11 mouse cellular contexts compared by ENCODE assay signal in genomic region chr10:60389447-60389865, GRCm38 (mm10). TPM values are rescaled to one million over a fixed set of nuclear protein-coding genes. Genes with fewer than 3 reads are reported as not detected.
DNase-seq lines count a peak whose midpoint lies in the region; ATAC-seq and TF ChIP-seq lines count a peak whose summit lies in the region.
"Had no signal": no experiment of that assay in that cellular context is flagged by ENCODE, and none has a peak within 500 bp of the region (broad histone marks: within the 10 kb centered on the region; RNA-seq: fewer than 3 reads in every experiment).

No protein-coding gene starts in this region.

- H3K4me1 ChIP-seq in lung, embryonic 14.5 days (ENCODE audit: insufficient read depth) = no peaks in the 10 kb centered on the region
- no peaks in the 10 kb centered on the region; the same call in 1 of the 2 replicates for H3K4me1 ChIP-seq in forebrain, embryonic 15.5 days

- DNase-seq in gastrocnemius, adult 18-20 months (ENCODE audit: low spot score) = peak; percentile 27
- no peak for DNase-seq in gastrocnemius, postnatal 25 days
- DNase-seq in T-cell, adult 2 months (ENCODE audit: low spot score) = peak; percentile 79
- DNase-seq in lung, embryonic 14.5 days = peak; percentile 47
- peak; percentile 57 for DNase-seq in splenic B cell, adult 2 months (ENCODE audit: low read depth, low spot score)
- DNase-seq in cerebellum, postnatal 14 days = no peak
- no peak for DNase-seq in ovary, postnatal 10 days (ENCODE audit: low spot score)
- DNase-seq: forebrain, postnatal 0 days had no signal

- TF ChIP-seq CTCF in lung, embryonic 14.5 days (IDR thresholded peaks at IDR 0.05; ENCODE audit: low read depth) = no peak

- no peaks in the 10 kb centered on the region for H3K27me3 ChIP-seq in lung, embryonic 14.5 days (ENCODE audit: insufficient read depth, low read length)
- H3K27me3 ChIP-seq in splenic B cell, adult 2 months (ENCODE audit: control insufficient read depth, insufficient read depth, low read length, poor library complexity, severe bottlenecking) = no peaks in the 10 kb centered on the region
- H3K27me3 ChIP-seq in forebrain, embryonic 15.5 days = no peaks in the 10 kb centered on the region
- H3K27me3 ChIP-seq: neural tube, embryonic 12.5 days had no signal

- no peak for ATAC-seq in lung, embryonic 14.5 days (ENCODE audit: insufficient read depth)
- ATAC-seq in forebrain, embryonic 15.5 days (replicated peaks) = no peak
- ATAC-seq: forebrain, postnatal 0 days had no signal

- H3K4me3 ChIP-seq in lung, embryonic 14.5 days (ENCODE audit: low read depth, low read length) = no peak overlapping the region
- H3K4me3 ChIP-seq in forebrain, embryonic 15.5 days = no peak overlapping the region
- H3K4me3 ChIP-seq: neural tube, embryonic 12.5 days had no signal

- no peak overlapping the region for H3K27ac ChIP-seq in lung, embryonic 14.5 days (ENCODE audit: low read depth)
- H3K27ac ChIP-seq in forebrain, embryonic 15.5 days (replicated peaks) = no peak overlapping the region
- H3K27ac ChIP-seq: neural tube, embryonic 12.5 days had no signal

- 14% methylated on average over 9 of the region's 9 CpGs for WGBS in lung, embryonic 14.5 days
- 60% methylated on average over 9 of the region's 9 CpGs for WGBS in forebrain, embryonic 15.5 days

- no peaks in the 10 kb centered on the region for H3K36me3 ChIP-seq in lung, embryonic 14.5 days (ENCODE audit: insufficient read depth)
- no peaks in the 10 kb centered on the region for H3K36me3 ChIP-seq in splenic B cell, adult 2 months (ENCODE audit: control insufficient read depth, insufficient read depth, low read length, poor library complexity, severe bottlenecking)
- H3K36me3 ChIP-seq in forebrain, embryonic 15.5 days = no peaks in the 10 kb centered on the region
- H3K36me3 ChIP-seq: neural tube, embryonic 12.5 days had no signal

- H3K9me3 ChIP-seq in lung, embryonic 14.5 days (ENCODE audit: low read depth, low read length) = no peaks in the 10 kb centered on the region
- H3K9me3 ChIP-seq in forebrain, embryonic 15.5 days = no peaks in the 10 kb centered on the region
- H3K9me3 ChIP-seq: neural tube, embryonic 12.5 days had no signal

- H3K4me2 ChIP-seq in lung, embryonic 14.5 days = no peak overlapping the region; the same call in 1 of the 2 replicates
- H3K4me2 ChIP-seq in forebrain, embryonic 15.5 days (replicated peaks) = no peak overlapping the region
- H3K4me2 ChIP-seq: neural tube, embryonic 12.5 days had no signal

- H3K9ac ChIP-seq in lung, embryonic 14.5 days = no peak overlapping the region
- H3K9ac ChIP-seq in forebrain, embryonic 15.5 days (replicated peaks) = no peak overlapping the region
- H3K9ac ChIP-seq: forebrain, postnatal 0 days; neural tube, embryonic 12.5 days had no signal

RNA-seq across cellular contexts. Expression of gene Gm17455, which starts 10.1 kb away (rescaled TPM):
- not detected for total RNA-seq in gastrocnemius, adult 18-20 months (2021)
- total RNA-seq in gastrocnemius, postnatal 25 days (2021) = not detected
- polyA plus RNA-seq in lung, embryonic 14.5 days (2014; fragmentation: Nextera tagmentation; extraction: Ambion mirVana) = 0.74 and 1.2 TPM in 2 replicates
- 4.9 and 6.9 TPM in 2 replicates for polyA plus RNA-seq in forebrain, embryonic 15.5 days (2015; fragmentation: Nextera tagmentation; extraction: Ambion mirVana)
- total RNA-seq: layer of hippocampus, adult 18-20 months had no signal

RNA-seq across cellular contexts. Expression of gene Vsir, which starts 42.8 kb away (rescaled TPM):
- total RNA-seq in gastrocnemius, adult 18-20 months (2021) = 1 to 10 TPM; 3.8 to 4.6 TPM
- total RNA-seq in gastrocnemius, postnatal 25 days (2021) = 1 to 10 TPM; 7.0 to 7.4 TPM
- 4.3 and 6.7 TPM in 2 replicates for polyA plus RNA-seq in lung, embryonic 14.5 days (2014; fragmentation: Nextera tagmentation; extraction: Ambion mirVana)
- 1.4 and 2.4 TPM in 2 replicates for polyA plus RNA-seq in forebrain, embryonic 15.5 days (2015; fragmentation: Nextera tagmentation; extraction: Ambion mirVana)

Comparison
In these comparisons a context has a peak if more than half of its experiments do, and no peak if none do; other contexts are left out.
1. DNase-seq: peak in gastrocnemius, adult 18-20 months (single experiment), T-cell, adult 2 months (single experiment), lung, embryonic 14.5 days (single experiment) and splenic B cell, adult 2 months (single experiment); none in gastrocnemius, postnatal 25 days (single experiment), cerebellum, postnatal 14 days (0 of 2) and ovary, postnatal 10 days (single experiment).